Mouse (Mus musculus): ENCODE data around the gene Fam222b. TPM values are rescaled to one million over a fixed set of nuclear protein-coding genes. Genes with fewer than 3 reads are reported as not detected.
"Not testable (repeated sequence)": the region's sequence is repeated elsewhere in the genome, so short reads cannot be mapped to it uniquely, and the experiment has no call there.

Fam222b gene
- polyA plus RNA-seq, 1 experiment: 12.5 TPM

GRCm38 (mm10) chr11:78129458-78129857, 35.0 kb downstream of the Fam222b start:
- WGBS: 81% methylated on average over 8 of the region's 8 CpGs
- Histone ChIP-seq H3K36me3 (ENCODE audit: control insufficient read depth, insufficient read depth, low read length) (no peaks in the 10 kb centered on the region), H3K27ac (ENCODE audit: insufficient read depth, low read length) (no peak overlapping the region), H3K4me3 (ENCODE audit: extremely low read depth, insufficient read depth, insufficient read length) (no peak overlapping the region), H3K27me3 (ENCODE audit: control insufficient read depth, insufficient read depth, low read length) (no peaks in the 10 kb centered on the region), H3K4me1 (ENCODE audit: control insufficient read depth, insufficient read depth, insufficient read length) (peaks cover 13% of the 10 kb centered on the region; the same call in 1 of the 2 replicates)
- DNase-seq (ENCODE audit: low read depth in 1 of 2, low spot score in 2 of 2): no peak
- no peak for TF ChIP-seq POLR2A (IDR thresholded peaks at IDR 0.05; ENCODE audit: low read depth, low read length)
- TF ChIP-seq CTCF (IDR thresholded peaks at IDR 0.05; ENCODE audit: extremely low read depth, insufficient read depth, insufficient read length, insufficient replicate concordance): no peak

- 79% methylated on average over 6 of the region's 6 CpGs for WGBS
- no peak for TF ChIP-seq POLR2A (IDR thresholded peaks at IDR 0.05; ENCODE audit: low read depth, low read length)
- no peak for TF ChIP-seq CTCF (IDR thresholded peaks at IDR 0.05; ENCODE audit: extremely low read depth, insufficient read depth, insufficient read length, insufficient replicate concordance)
- DNase-seq (ENCODE audit: low read depth in 1 of 2, low spot score in 2 of 2): no peak
- Histone ChIP-seq H3K4me3 (ENCODE audit: extremely low read depth, insufficient read depth, insufficient read length) (no peak overlapping the region), H3K36me3 (ENCODE audit: control insufficient read depth, insufficient read depth, low read length) (no peaks in the 10 kb centered on the region), H3K4me1 (ENCODE audit: control insufficient read depth, insufficient read depth, insufficient read length) (no peaks in the 10 kb centered on the region), H3K27ac (ENCODE audit: insufficient read depth, low read length) (no peak overlapping the region), H3K27me3 (ENCODE audit: control insufficient read depth, insufficient read depth, low read length) (no peaks in the 10 kb centered on the region)
Observed at GRCm38 (mm10) chr11:78133915-78134314, 39.5 kb downstream of the Fam222b start.

DNA sequence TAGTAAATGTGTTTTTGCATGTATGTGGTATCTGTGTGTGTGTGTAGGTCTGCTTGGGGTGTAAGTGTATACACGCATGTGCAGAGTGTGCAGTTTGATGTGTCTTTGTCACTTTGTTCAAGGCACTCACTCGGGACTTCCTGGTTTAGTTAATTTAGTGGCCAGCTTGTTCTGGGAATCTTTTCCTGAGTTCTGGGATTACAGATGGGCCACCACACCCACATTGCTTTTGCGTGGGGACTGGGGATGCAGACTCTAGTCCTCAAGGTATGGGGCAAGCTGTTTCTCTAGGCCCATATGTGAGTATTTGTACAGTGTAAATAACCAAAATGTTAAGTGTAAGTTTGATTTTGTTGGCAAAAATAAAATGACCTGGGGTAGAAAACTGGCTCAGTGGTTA, 39.9 kb downstream of the Fam222b start:
- Histone ChIP-seq H3K4me1 (ENCODE audit: control insufficient read depth, insufficient read depth, insufficient read length) (no peaks in the 10 kb centered on the region), H3K4me3 (ENCODE audit: extremely low read depth, insufficient read depth, insufficient read length) (no peak overlapping the region), H3K36me3 (ENCODE audit: control insufficient read depth, insufficient read depth, low read length) (no peaks in the 10 kb centered on the region), H3K27me3 (ENCODE audit: control insufficient read depth, insufficient read depth, low read length) (no peaks in the 10 kb centered on the region), H3K27ac (ENCODE audit: insufficient read depth, low read length) (no peak overlapping the region)
- TF ChIP-seq POLR2A (IDR thresholded peaks at IDR 0.05; ENCODE audit: low read depth, low read length) (no peak), CTCF (IDR thresholded peaks at IDR 0.05; ENCODE audit: extremely low read depth, insufficient read depth, insufficient read length, insufficient replicate concordance) (no peak)
- DNase-seq (ENCODE audit: low read depth in 1 of 2, low spot score in 2 of 2): no peak
- 80% methylated on average over 3 of the region's 3 CpGs for WGBS

- not testable (repeated sequence) for H3K4me1 ChIP-seq (ENCODE audit: control insufficient read depth, insufficient read depth, insufficient read length)
Observed at GRCm38 (mm10) chr11:78135314-78135713, 40.9 kb downstream of the Fam222b start.

DNA sequence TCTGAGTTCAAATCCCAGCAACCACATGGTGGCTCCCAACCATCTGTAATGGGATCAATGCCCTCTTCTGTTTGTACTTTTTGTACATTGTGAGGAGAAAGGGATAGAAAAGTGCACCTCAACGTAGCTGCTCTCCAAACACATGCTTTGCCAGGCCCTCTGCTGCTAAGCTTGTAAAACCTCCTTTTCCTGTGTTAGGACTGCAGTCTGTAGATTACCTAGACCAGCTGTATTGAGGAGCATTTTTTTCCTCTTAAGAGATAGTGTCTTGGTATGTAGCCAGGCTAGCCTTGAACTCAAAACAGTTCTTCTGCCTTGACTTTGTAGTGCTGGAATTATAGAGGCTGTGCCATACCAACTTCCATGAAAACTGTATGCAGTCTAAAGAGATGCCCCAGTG, 41.7 kb downstream of the Fam222b start:
- 72% methylated on average over 1 of the region's 1 CpGs for WGBS
- DNase-seq (ENCODE audit: low read depth in 1 of 2, low spot score in 2 of 2): no peak
- Histone ChIP-seq H3K27ac (ENCODE audit: insufficient read depth, low read length) (no peak overlapping the region), H3K4me1 (ENCODE audit: control insufficient read depth, insufficient read depth, insufficient read length) (no peaks in the 10 kb centered on the region), H3K36me3 (ENCODE audit: control insufficient read depth, insufficient read depth, low read length) (no peaks in the 10 kb centered on the region), H3K27me3 (ENCODE audit: control insufficient read depth, insufficient read depth, low read length) (no peaks in the 10 kb centered on the region), H3K4me3 (ENCODE audit: extremely low read depth, insufficient read depth, insufficient read length) (no peak overlapping the region)
- TF ChIP-seq POLR2A (IDR thresholded peaks at IDR 0.05; ENCODE audit: low read depth, low read length) (no peak), CTCF (IDR thresholded peaks at IDR 0.05; ENCODE audit: extremely low read depth, insufficient read depth, insufficient read length, insufficient replicate concordance) (no peak)

More at GRCm38 (mm10) chr11:78135314-78135713, 40.9 kb downstream of the Fam222b start:
- DNase-seq (ENCODE audit: low read depth in 1 of 2, low spot score in 2 of 2); H3K4me3 ChIP-seq (ENCODE audit: extremely low read depth, insufficient read depth, insufficient read length); H3K36me3 ChIP-seq (ENCODE audit: control insufficient read depth, insufficient read depth, low read length); H3K27ac ChIP-seq (ENCODE audit: insufficient read depth, low read length); H3K27me3 ChIP-seq (ENCODE audit: control insufficient read depth, insufficient read depth, low read length): not testable (repeated sequence)
- 92% methylated on average over 7 of the region's 7 CpGs for WGBS

DNA sequence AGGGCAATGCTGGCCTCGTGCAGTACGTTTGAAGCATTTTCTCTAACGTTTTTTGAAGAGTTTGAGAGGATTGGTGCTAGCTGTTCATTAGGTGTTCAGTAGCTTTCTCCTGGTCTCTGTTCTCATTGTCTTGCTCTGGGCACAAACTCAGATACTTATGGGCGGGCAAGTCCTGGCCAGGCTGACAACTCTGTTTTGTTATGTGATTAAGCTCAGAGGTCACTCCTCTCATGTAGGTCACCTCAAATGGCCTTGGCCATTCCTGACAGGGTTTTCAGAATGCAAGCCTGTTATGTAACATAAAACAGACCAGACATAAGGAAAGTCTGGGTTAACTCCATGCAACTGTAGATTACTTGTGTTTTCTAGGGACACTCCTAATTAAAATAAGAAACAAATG, 43.1 kb downstream of the Fam222b start:
- DNase-seq (ENCODE audit: low read depth in 1 of 2, low spot score in 2 of 2): no peak
- Histone ChIP-seq H3K27ac (ENCODE audit: insufficient read depth, low read length) (no peak overlapping the region), H3K4me1 (ENCODE audit: control insufficient read depth, insufficient read depth, insufficient read length) (no peaks in the 10 kb centered on the region), H3K4me3 (ENCODE audit: extremely low read depth, insufficient read depth, insufficient read length) (no peak overlapping the region), H3K36me3 (ENCODE audit: control insufficient read depth, insufficient read depth, low read length) (no peaks in the 10 kb centered on the region), H3K27me3 (ENCODE audit: control insufficient read depth, insufficient read depth, low read length) (no peaks in the 10 kb centered on the region)
- WGBS: 89% methylated on average over 4 of the region's 4 CpGs
- no peak for TF ChIP-seq POLR2A (IDR thresholded peaks at IDR 0.05; ENCODE audit: low read depth, low read length)
- TF ChIP-seq CTCF (IDR thresholded peaks at IDR 0.05; ENCODE audit: extremely low read depth, insufficient read depth, insufficient read length, insufficient replicate concordance): no peak

- Histone ChIP-seq H3K27ac (ENCODE audit: insufficient read depth, low read length) (no peak overlapping the region), H3K27me3 (ENCODE audit: control insufficient read depth, insufficient read depth, low read length) (no peaks in the 10 kb centered on the region), H3K4me1 (ENCODE audit: control insufficient read depth, insufficient read depth, insufficient read length) (no peaks in the 10 kb centered on the region), H3K36me3 (ENCODE audit: control insufficient read depth, insufficient read depth, low read length) (no peaks in the 10 kb centered on the region), H3K4me3 (ENCODE audit: extremely low read depth, insufficient read depth, insufficient read length) (no peak overlapping the region)
- 90% methylated on average over 3 of the region's 3 CpGs for WGBS
- TF ChIP-seq CTCF (IDR thresholded peaks at IDR 0.05; ENCODE audit: extremely low read depth, insufficient read depth, insufficient read length, insufficient replicate concordance) (no peak), POLR2A (IDR thresholded peaks at IDR 0.05; ENCODE audit: low read depth, low read length) (no peak)
- DNase-seq (ENCODE audit: low read depth in 1 of 2, low spot score in 2 of 2): no peak
Observed at GRCm38 (mm10) chr11:78138023-78138422, 43.6 kb downstream of the Fam222b start.

Data from spleen, adult 2 months (tissue).